8 mouse cellular contexts compared by ENCODE assay signal in the genomic region with DNA sequence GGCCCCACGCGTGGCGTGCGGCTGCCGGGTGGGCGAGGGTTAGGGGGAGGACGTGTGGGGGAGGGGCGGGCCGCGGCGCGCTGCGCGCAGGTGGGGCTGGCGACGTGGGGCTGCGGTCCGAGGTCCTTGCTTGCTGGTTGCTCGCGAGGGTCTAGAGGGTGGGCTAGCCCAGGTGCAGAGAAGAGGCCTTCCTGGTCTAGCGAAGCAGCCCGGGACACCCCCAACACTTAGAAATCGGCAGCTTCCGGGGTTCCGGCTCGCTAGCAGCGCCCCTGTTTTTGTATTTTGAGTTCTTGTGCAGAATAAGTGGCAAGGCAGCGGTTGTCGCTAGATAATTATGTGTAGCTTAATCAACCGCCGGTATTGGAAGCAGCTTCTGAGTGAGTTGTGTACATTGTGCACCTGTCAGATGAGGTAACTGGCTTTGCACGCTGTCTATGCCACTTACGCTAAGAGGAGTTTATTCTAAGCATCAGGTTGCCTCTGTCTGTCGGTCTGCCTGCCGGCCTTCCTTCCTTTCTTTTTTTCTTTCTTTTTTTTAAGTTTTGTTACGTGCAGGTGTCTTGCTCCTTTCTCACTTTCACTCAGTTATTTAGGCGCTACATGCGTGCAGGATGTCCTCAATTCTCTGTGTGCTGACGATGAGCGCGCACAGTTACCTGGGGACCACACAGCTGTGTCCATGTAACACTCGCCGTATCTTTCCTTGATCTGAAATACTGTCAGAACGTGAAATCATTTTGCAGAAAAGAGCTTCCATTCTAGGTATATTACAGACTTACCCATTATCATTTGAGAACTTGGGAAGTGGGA. TPM values are rescaled to one million over a fixed set of nuclear protein-coding genes. Genes with fewer than 3 reads are reported as not detected.
DNase-seq lines count a peak whose midpoint lies in the region; ATAC-seq lines count a peak whose summit lies in the region.

No protein-coding gene starts in this region.

- no peaks in the 10 kb centered on the region for H3K9me3 ChIP-seq in heart, embryonic 11.5 days (replicated peaks; ENCODE audit: control insufficient read depth, low read length)
- H3K9me3 ChIP-seq in hindbrain, embryonic 12.5 days (replicated peaks), result no peaks in the 10 kb centered on the region

- peaks cover 6% of the 10 kb centered on the region for H3K4me1 ChIP-seq in heart, embryonic 11.5 days (ENCODE audit: control insufficient read depth, insufficient read depth, low read length)
- H3K4me1 ChIP-seq in hindbrain, embryonic 12.5 days, result peaks cover 15% of the 10 kb centered on the region

- no peaks in the 10 kb centered on the region for H3K27me3 ChIP-seq in heart, embryonic 11.5 days (ENCODE audit: control insufficient read depth, insufficient read depth, low read length)
- H3K27me3 ChIP-seq in hindbrain, embryonic 12.5 days, result no peaks in the 10 kb centered on the region

- intact Hi-C loops in heart, postnatal 10 days (cut with DNase I), result no loop called here

- H3K9ac ChIP-seq in heart, embryonic 11.5 days (ENCODE audit: low read depth, low read length), result peak overlapping the region; percentile 93
- H3K9ac ChIP-seq in hindbrain, embryonic 12.5 days, result peak overlapping the region; percentile 73

- peaks cover 2% of the 10 kb centered on the region; the same call in 1 of the 2 replicates for H3K36me3 ChIP-seq in heart, embryonic 11.5 days (ENCODE audit: control insufficient read depth, insufficient read depth, low read length)
- H3K36me3 ChIP-seq in hindbrain, embryonic 12.5 days, result peaks cover 14% of the 10 kb centered on the region

- 11% methylated on average over 40 of the region's 44 CpGs for WGBS in heart, embryonic 11.5 days (ENCODE audit: insufficient replicate concordance)
- 13% methylated on average over 42 of the region's 44 CpGs for WGBS in hindbrain, embryonic 12.5 days

- no peak for DNase-seq in heart, postnatal 10 days
- DNase-seq in B cell, adult 2 months, result peak; percentile 8 to 59
- peak; percentile 22 for DNase-seq in c-Kit-negative CD71-positive TER-119-positive erythroid progenitor cells, embryonic 14.5 days (ENCODE audit: low read depth, low spot score)
- DNase-seq in lung, postnatal 14 days, result peak; percentile 30
- peak; percentile 9 to 19 for DNase-seq in thymus, postnatal 36 days
- DNase-seq in right cerebral cortex, postnatal 14 days, result no peak

- peak overlapping the region; percentile 96 for H3K4me3 ChIP-seq in heart, embryonic 11.5 days (ENCODE audit: low read depth, low read length)
- H3K4me3 ChIP-seq in hindbrain, embryonic 12.5 days, result peak overlapping the region; percentile 70

- ATAC-seq in heart, embryonic 11.5 days (replicated peaks; ENCODE audit: insufficient number of reproducible peaks, low FRiP score, low TSS enrichment), result peak; percentile 71
- ATAC-seq in hindbrain, embryonic 12.5 days (ENCODE audit: low FRiP score), result peak; percentile 81

- peak overlapping the region; percentile 35; the same call in 1 of the 2 replicates for H3K27ac ChIP-seq in heart, embryonic 11.5 days (ENCODE audit: low read depth, low read length)
- H3K27ac ChIP-seq in hindbrain, embryonic 12.5 days, result peak overlapping the region; percentile 46

- peak overlapping the region; percentile 76 for H3K4me2 ChIP-seq in heart, embryonic 11.5 days
- peak overlapping the region; percentile 69 for H3K4me2 ChIP-seq in hindbrain, embryonic 12.5 days (replicated peaks)

RNA-seq across cellular contexts. Expression of gene Nfrkb, which starts 0.6 kb away (rescaled TPM):
- 12.7 and 21.1 TPM in 2 replicates for polyA plus RNA-seq in heart, embryonic 11.5 days (2014; fragmentation: Nextera tagmentation; extraction: Ambion mirVana)
- 10 to 100 TPM; 16.0 to 17.8 TPM for total RNA-seq in heart, postnatal 10 days (2021)
- 28.2 and 29.1 TPM in 2 replicates for polyA plus RNA-seq in hindbrain, embryonic 12.5 days (2016; fragmentation: Nextera tagmentation; extraction: Ambion mirVana)

Comparison
In these comparisons a context has a peak if more than half of its experiments do, and no peak if none do; other contexts are left out.
1. DNase-seq: peak in B cell, adult 2 months (2 of 2), c-Kit-negative CD71-positive TER-119-positive erythroid progenitor cells, embryonic 14.5 days (single experiment), lung, postnatal 14 days (single experiment) and thymus, postnatal 36 days (2 of 2); none in heart, postnatal 10 days (0 of 2) and right cerebral cortex, postnatal 14 days (single experiment).